Mouse (Mus musculus) liver, embryonic 16.5 days (tissue): ENCODE results near the gene Tcaim. TPM values are rescaled to one million over a fixed set of nuclear protein-coding genes. Genes with fewer than 3 reads are reported as not detected.

Experiments used
- ATAC-seq: fragments of 200-750 bp; cut with Nextera tagmentation; 2 replicates; pipeline ENCODE4 v1.8.0; 2017; ENCODE audit warnings: low read depth, mild to moderate bottlenecking, moderate number of reproducible peaks, moderate library complexity
- H3K27ac ChIP-seq: fragments of 300-500 bp; sonication (generic); 2 replicates; pipeline ENCODE4 v1.5.1; 2014; ENCODE audit warnings: mild to moderate bottlenecking, low read length
- H3K27me3 ChIP-seq: fragments of 300-500 bp; sonication (generic); 2 replicates; pipeline ENCODE4 v1.6.1; 2014; ENCODE audit warnings: low read depth, low read length, mixed read lengths; ENCODE audit not compliant: control insufficient read depth, insufficient read depth
- H3K36me3 ChIP-seq: fragments of 300-500 bp; sonication (generic); 2 replicates; pipeline ENCODE4 v1.6.1; 2014; ENCODE audit warnings: mild to moderate bottlenecking; ENCODE audit not compliant: control insufficient read depth, insufficient read depth
- H3K4me1 ChIP-seq: fragments of 300-500 bp; sonication (generic); 2 replicates; pipeline ENCODE4 v1.6.1; 2014; ENCODE audit warnings: low read depth, low read length, mixed read lengths; ENCODE audit not compliant: control insufficient read depth
- H3K4me2 ChIP-seq: fragments of 300-500 bp; sonication (generic); 2 replicates; pipeline ENCODE4 v1.6.1; 2014; ENCODE audit warnings: low read depth, low read length, mixed read lengths
- H3K4me3 ChIP-seq: fragments of 300-500 bp; sonication (generic); 2 replicates; pipeline ENCODE4 v1.5.1; 2014; ENCODE audit warnings: low read depth, mild to moderate bottlenecking, low read length
- H3K9ac ChIP-seq: fragments of 300-500 bp; sonication (generic); 2 replicates; pipeline ENCODE4 v1.6.1; 2014; ENCODE audit warnings: low read depth, low read length
- H3K9me3 ChIP-seq: fragments of 300-500 bp; sonication (generic); replicated peaks from 2 replicates; pipeline ENCODE4 v1.6.1; 2016; ENCODE audit warnings: low read length; ENCODE audit not compliant: control insufficient read depth
- WGBS: fragments of 180-500 bp; shearing (Covaris S2); extraction: QIAGEN DNeasy Blood & Tissue Kit; methylation state at CpG from one replicate; pipeline ENCODE4 v1.1.7; 2014; ENCODE audit not compliant: insufficient replicate concordance; 5-methylcytosine and 5-hydroxymethylcytosine counted together
- polyA plus RNA-seq: library from polyadenylated mRNA; unstranded; fragments of >200 nt; fragmentation: Nextera tagmentation; extraction: Ambion mirVana; gene quantifications from 2 replicates; pipeline ENCODE4 v1.2.1, GENCODE M21; 2015

Tcaim gene
- polyA plus RNA-seq, 1 experiment from 2014 or later, result 2.1 TPM

DNA sequence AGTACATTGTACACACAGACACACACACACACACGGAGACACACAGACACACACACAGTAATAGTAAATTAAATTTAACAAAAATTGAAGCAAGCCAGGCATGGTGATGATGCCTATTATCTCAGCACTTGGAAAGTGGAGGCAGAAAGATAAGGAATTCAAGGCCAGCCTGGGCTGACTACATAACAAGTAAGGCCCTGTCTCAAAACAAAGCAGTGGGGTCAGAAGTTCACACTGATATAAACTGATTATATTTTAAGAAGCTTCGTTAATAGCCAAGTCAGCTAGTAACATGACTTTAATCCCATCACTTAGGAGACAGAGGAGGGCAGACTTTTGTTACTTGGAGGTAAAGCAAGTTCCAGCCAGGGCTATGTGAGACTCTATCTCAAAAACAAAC is 58.4 kb downstream of the Tcaim start:
- WGBS, result 49% methylated on average over 2 of the region's 2 CpGs
- Histone ChIP-seq H3K4me3 (no peak overlapping the region), H3K27ac (no peak overlapping the region), H3K4me2 (peak overlapping the region; percentile 4; the same call in 1 of the 2 replicates), H3K27me3 (no peaks in the 10 kb centered on the region), H3K9me3 (peaks cover 15% of the 10 kb centered on the region), H3K9ac (no peak overlapping the region), H3K36me3 (peaks cover 41% of the 10 kb centered on the region), H3K4me1 (peaks cover 15% of the 10 kb centered on the region)
- ATAC-seq, result no peak

DNA sequence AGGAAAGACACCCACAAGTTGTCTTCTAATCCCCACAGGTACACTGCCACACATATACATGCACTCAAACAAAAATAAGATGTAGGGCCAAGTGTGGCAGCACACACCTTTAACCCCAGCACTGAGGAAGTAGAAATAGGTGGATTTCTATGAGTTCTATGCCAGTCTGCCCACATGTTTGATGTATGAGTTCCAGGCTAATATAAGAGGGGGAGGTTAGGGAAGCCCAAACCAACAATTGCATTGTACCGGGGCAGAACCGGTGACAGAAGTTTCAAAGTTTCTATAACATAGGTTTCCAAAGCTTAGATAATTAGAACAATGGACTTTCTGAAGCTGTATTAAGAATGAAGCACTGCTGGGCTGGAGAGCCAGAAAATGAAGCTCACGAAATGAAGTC is 59.5 kb downstream of the Tcaim start:
- H3K9ac ChIP-seq, result peak overlapping the region; percentile 84
- peaks cover 15% of the 10 kb centered on the region for H3K4me1 ChIP-seq
- H3K4me3 ChIP-seq, result peak overlapping the region; percentile 81
- no peak overlapping the region for H3K27ac ChIP-seq
- peaks cover 9% of the 10 kb centered on the region for H3K9me3 ChIP-seq
- peak overlapping the region; percentile 54 for H3K4me2 ChIP-seq
- no peaks in the 10 kb centered on the region for H3K27me3 ChIP-seq
- no peak for ATAC-seq
- peaks cover 30% of the 10 kb centered on the region for H3K36me3 ChIP-seq
- 50% methylated on average over 3 of the region's 3 CpGs for WGBS

DNA sequence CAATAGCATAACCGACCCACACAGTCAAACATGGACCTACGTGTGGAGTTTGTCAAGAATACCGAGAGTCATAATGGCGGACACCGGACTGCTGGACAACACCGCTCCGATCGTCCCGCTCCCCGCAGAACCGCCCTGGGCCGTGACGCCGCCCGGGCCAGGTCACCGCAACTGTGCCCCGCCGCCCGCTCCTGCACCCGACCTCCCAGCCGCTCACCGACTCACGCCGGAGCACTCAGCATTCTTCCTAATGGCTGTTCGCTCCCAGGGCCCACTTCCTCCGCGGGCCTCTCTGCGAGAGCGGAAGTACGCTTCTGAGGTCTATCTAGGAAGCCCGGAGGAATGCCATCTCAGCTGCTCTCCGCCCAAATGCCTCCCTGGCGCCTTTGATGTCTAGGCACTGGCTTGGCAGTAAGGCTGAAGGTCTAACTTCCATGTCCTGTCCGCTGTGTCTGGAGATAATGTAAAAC is 60.4 kb downstream of the Tcaim start, which contains the start of gene Zfp445:
Zfp445 (minus strand) TSS at position 310 of the 470 bp plus-strand sequence.
- Histone ChIP-seq H3K4me2 (peak within 1 kb of the TSS; percentile 56), H3K4me3 (peak within 1 kb of the TSS; percentile 81), H3K27me3 (no peaks in the 10 kb centered on the region), H3K9ac (peak within 1 kb of the TSS; percentile 84), H3K4me1 (peaks cover 15% of the 10 kb centered on the region), H3K9me3 (peaks cover 3% of the 10 kb centered on the region; the same call in 1 of the 2 replicates), H3K27ac (peak within 1 kb of the TSS; percentile 78), H3K36me3 (peaks cover 21% of the 10 kb centered on the region)
- peak; percentile 93 for ATAC-seq
- under 1% methylated on average over 34 of the region's 34 CpGs for WGBS

DNA sequence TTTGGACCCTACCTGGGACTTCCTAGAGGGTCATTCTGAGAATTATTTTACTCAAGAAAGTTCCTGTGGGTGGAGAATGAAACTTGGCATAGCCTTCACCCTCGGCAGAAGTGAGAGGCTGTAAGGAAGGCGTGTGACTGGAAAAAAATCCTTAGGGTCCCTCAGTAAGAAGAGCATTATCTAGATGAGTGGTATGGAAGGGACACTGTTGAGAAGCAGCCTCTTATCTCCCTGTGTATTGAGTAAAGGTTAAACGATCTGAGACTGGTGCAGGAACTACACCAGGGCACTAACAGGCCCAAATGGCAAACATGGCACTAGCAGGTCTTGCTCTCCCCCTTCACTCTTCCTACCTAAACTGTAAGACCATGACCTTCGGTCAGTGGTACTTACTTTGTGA is 60.9 kb downstream of the Tcaim start:
- H3K27ac ChIP-seq, result no peak overlapping the region

DNA sequence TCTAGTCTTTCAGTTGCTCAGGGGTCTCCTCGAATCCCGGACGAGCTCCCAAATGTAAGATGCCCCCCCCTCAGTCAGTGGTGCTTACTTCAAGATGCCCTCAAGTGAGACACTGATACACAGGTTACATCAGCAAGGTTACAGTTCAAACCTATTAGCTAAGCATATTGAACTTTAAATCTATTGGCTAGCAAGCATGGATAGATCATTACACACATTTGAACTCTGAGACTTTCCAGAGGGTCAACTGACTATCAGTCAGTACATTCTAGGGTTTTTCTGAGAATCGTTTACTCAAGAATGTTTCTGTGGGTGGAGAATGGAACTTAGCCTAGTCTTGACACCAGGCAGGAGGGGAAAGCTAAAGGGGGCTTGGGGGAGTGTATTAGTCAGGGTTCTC is 67.3 kb downstream of the Tcaim start:
- ATAC-seq, result no peak
- Histone ChIP-seq H3K9ac (no peak overlapping the region), H3K4me3 (no peak overlapping the region), H3K36me3 (no peaks in the 10 kb centered on the region), H3K27me3 (no peaks in the 10 kb centered on the region), H3K9me3 (no peaks in the 10 kb centered on the region), H3K4me1 (no peaks in the 10 kb centered on the region), H3K27ac (no peak overlapping the region), H3K4me2 (no peak overlapping the region)
- WGBS, result 63% methylated on average over 4 of the region's 4 CpGs

More for the DNA sequence above, 60.9 kb downstream of the Tcaim start:
- H3K9me3 ChIP-seq, result no peaks in the 10 kb centered on the region
- peak overlapping the region; percentile 84 for H3K9ac ChIP-seq
- peaks cover 16% of the 10 kb centered on the region for H3K36me3 ChIP-seq
- no peaks in the 10 kb centered on the region for H3K27me3 ChIP-seq
- H3K4me3 ChIP-seq, result peak overlapping the region; percentile 81
- peaks cover 15% of the 10 kb centered on the region for H3K4me1 ChIP-seq
- H3K4me2 ChIP-seq, result peak overlapping the region; percentile 56
- WGBS, result 72% methylated on average over 4 of the region's 4 CpGs
- no peak for ATAC-seq

DNA sequence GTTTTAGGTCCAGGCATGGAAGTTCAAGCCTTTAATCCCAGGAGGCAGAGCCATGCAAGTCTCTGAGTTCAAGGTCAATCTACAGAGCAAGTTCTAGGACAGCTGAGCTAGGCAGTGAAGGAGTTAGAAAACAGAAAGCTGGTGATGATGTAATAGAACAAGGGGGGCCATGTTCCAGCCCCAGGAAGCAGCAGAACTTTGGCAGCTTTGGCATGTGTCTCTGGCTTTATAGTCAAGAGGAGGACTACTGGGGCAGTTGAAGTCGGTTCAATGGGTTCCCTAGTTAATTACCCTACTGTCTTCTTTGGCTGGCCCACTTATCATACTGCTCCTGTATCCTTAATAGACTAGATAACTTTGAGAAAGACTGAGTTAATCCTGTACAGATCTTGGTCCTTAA is 69.3 kb downstream of the Tcaim start:
- H3K9me3 ChIP-seq, result no peaks in the 10 kb centered on the region
- H3K27ac ChIP-seq, result no peak overlapping the region
- 36% methylated on average over 1 of the region's 1 CpGs for WGBS
- no peaks in the 10 kb centered on the region for H3K4me1 ChIP-seq
- H3K27me3 ChIP-seq, result no peaks in the 10 kb centered on the region
- no peak overlapping the region for H3K9ac ChIP-seq
- no peak for ATAC-seq
- H3K4me2 ChIP-seq, result no peak overlapping the region
- H3K36me3 ChIP-seq, result no peaks in the 10 kb centered on the region
- no peak overlapping the region for H3K4me3 ChIP-seq

DNA sequence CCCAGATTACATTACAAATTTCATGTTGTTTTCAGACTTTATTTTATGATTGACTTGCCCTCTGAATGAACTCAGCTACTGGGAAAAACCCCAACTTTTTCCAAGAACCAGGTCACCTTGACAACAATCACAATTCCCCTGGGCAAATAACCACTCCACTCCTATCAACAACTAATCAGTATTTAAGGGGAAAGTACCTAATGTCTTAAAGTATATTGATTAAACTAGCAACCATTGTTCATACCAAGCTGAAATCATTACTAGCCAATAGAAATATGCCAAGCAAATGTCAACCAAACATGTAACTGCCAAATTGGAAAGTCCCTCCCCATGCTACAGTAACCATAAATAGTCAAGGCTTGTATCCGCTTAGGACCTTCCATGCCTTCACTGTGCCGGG is 69.8 kb downstream of the Tcaim start:
- H3K27ac ChIP-seq, result no peak overlapping the region
- no peaks in the 10 kb centered on the region for H3K27me3 ChIP-seq
- no peaks in the 10 kb centered on the region for H3K4me1 ChIP-seq
- H3K9ac ChIP-seq, result no peak overlapping the region
- no peaks in the 10 kb centered on the region for H3K36me3 ChIP-seq
- H3K9me3 ChIP-seq, result no peaks in the 10 kb centered on the region
- ATAC-seq, result no peak
- no peak overlapping the region for H3K4me2 ChIP-seq
- H3K4me3 ChIP-seq, result no peak overlapping the region
- 69% methylated on average over 2 of the region's 2 CpGs for WGBS

DNA sequence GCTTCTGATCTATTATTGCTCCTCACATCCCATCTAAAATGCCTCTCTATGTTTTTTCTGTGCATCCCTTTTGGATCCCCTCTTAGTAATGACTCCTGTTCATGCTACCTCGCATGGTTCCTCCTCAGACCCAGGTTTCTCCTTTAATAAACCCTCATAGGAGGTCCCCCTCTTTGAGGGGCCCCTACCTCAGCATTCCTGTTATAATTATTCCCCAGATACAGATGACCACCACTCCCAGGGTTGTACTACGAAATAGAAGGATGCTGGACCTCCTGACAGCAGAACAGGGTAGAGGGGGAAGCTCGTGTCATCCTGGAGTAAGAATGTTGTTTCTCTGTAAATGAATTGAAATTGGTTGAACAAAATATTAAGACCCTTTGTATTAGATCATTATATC is 80.0 kb downstream of the Tcaim start, which contains the start of gene Zkscan7:
Zkscan7 (plus strand) TSS at position 301 of the 400 bp plus-strand sequence.
- H3K4me3 ChIP-seq, result peak within 1 kb of the TSS; percentile 69
- 62% methylated on average over 3 of the region's 3 CpGs for WGBS
- ATAC-seq, result no peak

More for the DNA sequence above, 80.0 kb downstream of the Tcaim start, which contains the start of gene Zkscan7:
- Histone ChIP-seq H3K9me3 (no peaks in the 10 kb centered on the region), H3K9ac (no peak within 1 kb of the TSS), H3K27ac (no peak within 1 kb of the TSS), H3K36me3 (no peaks in the 10 kb centered on the region), H3K27me3 (no peaks in the 10 kb centered on the region), H3K4me1 (peaks cover 4% of the 10 kb centered on the region; the same call in 1 of the 2 replicates), H3K4me2 (peak within 1 kb of the TSS; percentile 71)
